Mouse (Mus musculus) layer of hippocampus, adult 9-11 months (tissue): ENCODE measurements around the gene Ube4a.

Experiments used
- DNase-seq: peaks from one replicate; pipeline ENCODE4 v3.0.0; 2022

Gene Ube4a

GRCm38 (mm10) chr9:44965126-44965832 lies at the start of gene Ube4a:
Gene Ube4a (minus strand): TSS chr9:44965600.
- peak; percentile 98 for DNase-seq

GRCm38 (mm10) chr9:45014879-45015278 lies 49.5 kb upstream of the Ube4a start:
- DNase-seq: no peak

GRCm38 (mm10) chr9:45011291-45011690 lies 45.9 kb upstream of the Ube4a start:
- no peak for DNase-seq

GRCm38 (mm10) chr9:45010461-45010860 lies 45.1 kb upstream of the Ube4a start:
- no peak for DNase-seq

GRCm38 (mm10) chr9:45009180-45010078 lies 44.0 kb upstream of the Ube4a start, which contains the start of gene Cd3e:
Gene Cd3e (minus strand): TSS chr9:45009627.
- no peak for DNase-seq

GRCm38 (mm10) chr9:45008342-45008741 lies 42.9 kb upstream of the Ube4a start:
- no peak for DNase-seq

- DNase-seq: no peak
These were observed 42.0 kb upstream of the Ube4a start for GRCm38 (mm10) chr9:45007404-45007803.

- no peak for DNase-seq
These were observed 34.8 kb upstream of the Ube4a start for GRCm38 (mm10) chr9:45000249-45000648.

GRCm38 (mm10) chr9:44999776-45000175 lies 34.4 kb upstream of the Ube4a start:
- no peak for DNase-seq

- DNase-seq: no peak
These were observed 33.8 kb upstream of the Ube4a start for GRCm38 (mm10) chr9:44999171-44999570.

- DNase-seq: no peak
These were observed 32.7 kb upstream of the Ube4a start for GRCm38 (mm10) chr9:44998138-44998537.

GRCm38 (mm10) chr9:44996590-44996989 lies 31.2 kb upstream of the Ube4a start:
- no peak for DNase-seq

- DNase-seq: no peak
These were observed 29.6 kb upstream of the Ube4a start for GRCm38 (mm10) chr9:44994962-44995361.

- DNase-seq: no peak
These were observed 27.9 kb upstream of the Ube4a start for GRCm38 (mm10) chr9:44993268-44993667.

- DNase-seq: no peak
These were observed 26.9 kb upstream of the Ube4a start for GRCm38 (mm10) chr9:44992271-44992670.

GRCm38 (mm10) chr9:44991821-44992220 lies 26.4 kb upstream of the Ube4a start:
- DNase-seq: no peak

GRCm38 (mm10) chr9:44986976-44987375 lies 21.6 kb upstream of the Ube4a start:
- DNase-seq: no peak

GRCm38 (mm10) chr9:44986242-44986781 lies 20.9 kb upstream of the Ube4a start:
- peak; percentile 10 for DNase-seq

GRCm38 (mm10) chr9:44985721-44986161 lies 20.3 kb upstream of the Ube4a start:
- no peak for DNase-seq

GRCm38 (mm10) chr9:44983001-44983400 lies 17.6 kb upstream of the Ube4a start:
- DNase-seq: no peak

- DNase-seq: no peak
These were observed 17.1 kb upstream of the Ube4a start for GRCm38 (mm10) chr9:44982531-44982930.

- DNase-seq: no peak
These were observed 16.7 kb upstream of the Ube4a start for GRCm38 (mm10) chr9:44982081-44982480.

- no peak for DNase-seq
These were observed 16.3 kb upstream of the Ube4a start, which contains the start of gene Cd3d for GRCm38 (mm10) chr9:44981676-44982075. Gene Cd3d (plus strand): TSS chr9:44981786.

GRCm38 (mm10) chr9:44981104-44981503 lies 15.7 kb upstream of the Ube4a start:
- DNase-seq: no peak
